Mouse (Mus musculus) stomach, adult 2 months (tissue): ENCODE data around the gene H2al1j. TPM values are rescaled to one million over a fixed set of nuclear protein-coding genes. Genes with fewer than 3 reads are reported as not detected.

Experiments
- polyA plus RNA-seq: library from polyadenylated mRNA; depleted of rRNA; stranded (reverse); fragments of >200 nt; gene quantifications from 2 replicates; pipeline ENCODE4 v1.2.3, GENCODE M21; 2012; rRNA removed

H2al1j gene
- not detected in 2 replicates for polyA plus RNA-seq

DNA sequence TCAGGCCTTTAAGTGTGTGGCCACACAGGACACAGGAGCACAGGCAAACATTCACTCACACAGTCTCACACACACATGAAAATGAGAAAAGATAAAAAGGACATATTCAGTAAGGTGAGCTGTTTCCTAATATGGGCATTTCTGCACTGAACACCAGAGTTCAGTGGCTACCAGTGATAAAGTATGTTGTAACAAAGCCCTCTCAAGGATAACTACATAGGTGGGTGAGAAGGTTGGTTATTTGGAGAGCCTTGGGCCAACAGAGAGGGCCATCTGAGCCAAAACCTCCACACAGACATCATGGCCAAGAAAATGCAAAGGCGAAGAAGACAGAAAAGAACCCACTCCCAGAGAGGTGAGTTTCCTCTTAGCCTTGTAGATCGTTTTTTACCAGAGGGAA lies at the start of gene H2al1j:
TSS of gene H2al1j (plus strand) at position 301 of the 400 bp plus-strand sequence.

GRCm38 (mm10) chrX:11298957-11299356 lies 28.7 kb upstream of the H2al1j start, which contains the start of gene H2al1a:
H2al1a (plus strand) TSS chrX:11299257.

GRCm38 (mm10) chrX:11302132-11302531 lies 25.5 kb upstream of the H2al1j start, which contains the start of gene H2al1b:
H2al1b (plus strand) TSS chrX:11302432.

GRCm38 (mm10) chrX:11305355-11305754 lies 22.3 kb upstream of the H2al1j start, which contains the start of gene H2al1c:
H2al1c (plus strand) TSS chrX:11305655.

DNA sequence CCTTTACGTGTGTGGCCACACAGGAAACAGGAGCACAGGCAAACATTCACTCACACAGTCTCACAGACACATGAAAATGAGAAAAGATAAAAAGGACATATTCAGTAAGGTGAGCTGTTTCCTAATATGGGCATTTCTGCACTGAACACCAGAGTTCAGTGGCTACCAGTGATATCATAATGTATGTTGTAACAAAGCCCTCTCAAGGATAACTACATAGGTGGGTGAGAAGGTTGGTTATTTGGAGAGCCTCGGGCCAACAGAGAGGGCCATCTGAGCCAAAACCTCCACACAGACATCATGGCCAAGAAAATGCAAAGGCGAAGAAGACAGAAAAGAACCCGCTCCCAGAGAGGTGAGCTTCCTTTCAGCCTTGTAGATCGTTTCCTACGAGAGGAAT lies 19.1 kb upstream of the H2al1j start, which contains the start of gene H2al1d:
TSS of gene H2al1d (plus strand) at position 301 of the 400 bp plus-strand sequence.

DNA sequence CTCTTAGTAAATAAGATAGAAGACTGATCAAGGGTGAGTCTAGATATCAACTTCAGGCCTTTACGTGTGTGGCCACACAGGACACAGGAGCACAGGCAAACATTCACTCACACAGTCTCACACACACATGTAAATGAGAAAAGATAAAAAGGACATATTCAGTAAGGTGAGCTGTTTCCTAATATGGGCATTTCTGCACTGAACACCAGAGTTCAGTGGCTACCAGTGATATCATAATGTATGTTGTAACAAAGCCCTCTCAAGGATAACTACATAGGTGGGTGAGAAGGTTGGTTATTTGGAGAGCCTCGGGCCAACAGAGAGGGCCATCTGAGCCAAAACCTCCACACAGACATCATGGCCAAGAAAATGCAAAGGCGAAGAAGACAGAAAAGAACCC lies 16.0 kb upstream of the H2al1j start, which contains the start of gene H2al1e:
TSS of gene H2al1e (plus strand) at position 301 of the 400 bp plus-strand sequence.

GRCm38 (mm10) chrX:11314858-11315257 lies 12.8 kb upstream of the H2al1j start, which contains the start of gene H2al1f:
H2al1f (plus strand) TSS chrX:11315158.

DNA sequence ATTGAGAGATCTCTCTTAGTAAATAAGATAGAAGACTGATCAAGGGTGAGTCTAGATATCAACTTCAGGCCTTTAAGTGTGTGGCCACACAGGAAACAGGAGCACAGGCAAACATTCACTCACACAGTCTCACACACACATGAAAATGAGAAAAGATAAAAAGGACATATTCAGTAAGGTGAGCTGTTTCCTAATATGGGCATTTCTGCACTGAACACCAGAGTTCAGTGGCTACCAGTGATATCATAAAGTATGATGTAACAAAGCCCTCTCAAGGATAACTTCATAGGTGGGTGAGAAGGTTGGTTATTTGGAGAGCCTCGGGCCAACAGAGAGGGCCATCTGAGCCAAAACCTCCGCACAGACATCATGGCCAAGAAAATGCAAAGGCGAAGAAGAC lies 9.7 kb upstream of the H2al1j start, which contains the start of gene H2al1g:
TSS of gene H2al1g (plus strand) at position 301 of the 400 bp plus-strand sequence.

DNA sequence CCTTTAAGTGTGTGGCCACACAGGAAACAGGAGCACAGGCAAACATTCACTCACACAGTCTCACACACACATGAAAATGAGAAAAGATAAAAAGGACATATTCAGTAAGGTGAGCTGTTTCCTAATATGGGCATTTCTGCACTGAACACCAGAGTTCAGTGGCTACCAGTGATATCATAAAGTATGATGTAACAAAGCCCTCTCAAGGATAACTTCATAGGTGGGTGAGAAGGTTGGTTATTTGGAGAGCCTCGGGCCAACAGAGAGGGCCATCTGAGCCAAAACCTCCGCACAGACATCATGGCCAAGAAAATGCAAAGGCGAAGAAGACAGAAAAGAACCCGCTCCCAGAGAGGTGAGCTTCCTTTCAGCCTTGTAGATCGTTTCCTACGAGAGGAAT lies 6.4 kb upstream of the H2al1j start, which contains the start of gene H2al1h:
TSS of gene H2al1h (plus strand) at position 301 of the 400 bp plus-strand sequence.

DNA sequence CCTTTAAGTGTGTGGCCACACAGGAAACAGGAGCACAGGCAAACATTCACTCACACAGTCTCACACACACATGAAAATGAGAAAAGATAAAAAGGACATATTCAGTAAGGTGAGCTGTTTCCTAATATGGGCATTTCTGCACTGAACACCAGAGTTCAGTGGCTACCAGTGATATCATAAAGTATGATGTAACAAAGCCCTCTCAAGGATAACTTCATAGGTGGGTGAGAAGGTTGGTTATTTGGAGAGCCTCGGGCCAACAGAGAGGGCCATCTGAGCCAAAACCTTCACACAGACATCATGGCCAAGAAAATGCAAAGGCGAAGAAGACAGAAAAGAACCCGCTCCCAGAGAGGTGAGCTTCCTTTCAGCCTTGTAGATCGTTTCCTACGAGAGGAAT lies 3.3 kb upstream of the H2al1j start, which contains the start of gene H2al1i:
TSS of gene H2al1i (plus strand) at position 301 of the 400 bp plus-strand sequence.

Other genes starting within 250 kb of the H2al1j start
- not detected in 2 replicates for gene H2al1a, start 28.6 kb upstream of the H2al1j start, polyA plus RNA-seq
- not detected in 2 replicates for gene H2al1b, start 25.4 kb upstream of the H2al1j start, polyA plus RNA-seq
- gene H2al1c, start 22.2 kb upstream of the H2al1j start, polyA plus RNA-seq, result not detected in 2 replicates
- not detected in 2 replicates for gene H2al1d, start 19.0 kb upstream of the H2al1j start, polyA plus RNA-seq
- gene H2al1e, start 15.9 kb upstream of the H2al1j start, polyA plus RNA-seq, result not detected in 2 replicates
- gene H2al1f, start 12.7 kb upstream of the H2al1j start, polyA plus RNA-seq, result not detected in 2 replicates
- gene H2al1g, start 9.6 kb upstream of the H2al1j start, polyA plus RNA-seq, result not detected in 2 replicates
- gene H2al1h, start 6.3 kb upstream of the H2al1j start, polyA plus RNA-seq, result not detected in 2 replicates
- gene H2al1i, start 3.2 kb upstream of the H2al1j start, polyA plus RNA-seq, result not detected in 2 replicates